Mouse (Mus musculus): ENCODE measurements around the gene Spsb1. TPM values are rescaled to one million over a fixed set of nuclear protein-coding genes. Genes with fewer than 3 reads are reported as not detected.

Spsb1 gene
- total RNA-seq, 2 experiments from 2014 or later = 16.5 to 22.0 TPM

GRCm38 (mm10) chr4:149877202-149877601, 77.6 kb downstream of the Spsb1 start:
- intact Hi-C loops (cut with DNase I) = no loop called here
- DNase-seq (ENCODE audit: extremely low spot score in 1 of 2, low spot score in 2 of 2) = no peak

GRCm38 (mm10) chr4:149876761-149877160, 78.1 kb downstream of the Spsb1 start:
- intact Hi-C loops (cut with DNase I) = no loop called here
- DNase-seq (ENCODE audit: extremely low spot score in 1 of 2, low spot score in 2 of 2) = no peak

GRCm38 (mm10) chr4:149875986-149876501, 78.8 kb downstream of the Spsb1 start:
- intact Hi-C loops (cut with DNase I) = no loop called here
- peak in 1 of 2 experiments; percentile 58 for DNase-seq (ENCODE audit: extremely low spot score in 1 of 2, low spot score in 2 of 2)

GRCm38 (mm10) chr4:149875296-149875695, 79.5 kb downstream of the Spsb1 start:
- DNase-seq (ENCODE audit: extremely low spot score in 1 of 2, low spot score in 2 of 2) = peak in 1 of 2 experiments; percentile 65
- intact Hi-C loops (cut with DNase I) = no loop called here

- intact Hi-C loops (cut with DNase I) = no loop called here
- DNase-seq (ENCODE audit: extremely low spot score in 1 of 2, low spot score in 2 of 2) = no peak
Observed at GRCm38 (mm10) chr4:149872236-149872635, 82.6 kb downstream of the Spsb1 start.

- DNase-seq (ENCODE audit: extremely low spot score in 1 of 2, low spot score in 2 of 2) = no peak
- intact Hi-C loops (cut with DNase I) = no loop called here
Observed at GRCm38 (mm10) chr4:149871582-149871981, 83.3 kb downstream of the Spsb1 start.

- no peak for DNase-seq (ENCODE audit: extremely low spot score in 1 of 2, low spot score in 2 of 2)
Observed at GRCm38 (mm10) chr4:149871014-149871413, 83.8 kb downstream of the Spsb1 start.

GRCm38 (mm10) chr4:149870412-149870811, 84.4 kb downstream of the Spsb1 start:
- intact Hi-C loops (cut with DNase I) = no loop called here

More at GRCm38 (mm10) chr4:149871014-149871413, 83.8 kb downstream of the Spsb1 start:
- intact Hi-C loops (cut with DNase I) = no loop called here

GRCm38 (mm10) chr4:149868725-149869124, 86.1 kb downstream of the Spsb1 start:
- intact Hi-C loops (cut with DNase I) = no loop called here
- no peak for DNase-seq (ENCODE audit: extremely low spot score in 1 of 2, low spot score in 2 of 2)

More at GRCm38 (mm10) chr4:149870412-149870811, 84.4 kb downstream of the Spsb1 start:
- no peak for DNase-seq (ENCODE audit: extremely low spot score in 1 of 2, low spot score in 2 of 2)

- DNase-seq (ENCODE audit: extremely low spot score in 1 of 2, low spot score in 2 of 2) = no peak
- intact Hi-C loops (cut with DNase I) = no loop called here
Observed at GRCm38 (mm10) chr4:149868009-149868408, 86.8 kb downstream of the Spsb1 start.

GRCm38 (mm10) chr4:149867351-149867750, 87.5 kb downstream of the Spsb1 start:
- intact Hi-C loops (cut with DNase I) = no loop called here

GRCm38 (mm10) chr4:149864395-149864794, 90.4 kb downstream of the Spsb1 start:
- intact Hi-C loops (cut with DNase I) = no loop called here
- no peak for DNase-seq (ENCODE audit: extremely low spot score in 1 of 2, low spot score in 2 of 2)

More at GRCm38 (mm10) chr4:149867351-149867750, 87.5 kb downstream of the Spsb1 start:
- DNase-seq (ENCODE audit: extremely low spot score in 1 of 2, low spot score in 2 of 2) = no peak

GRCm38 (mm10) chr4:149863522-149863921, 91.3 kb downstream of the Spsb1 start:
- intact Hi-C loops (cut with DNase I) = no loop called here
- DNase-seq (ENCODE audit: extremely low spot score in 1 of 2, low spot score in 2 of 2) = no peak

- no peak for DNase-seq (ENCODE audit: extremely low spot score in 1 of 2, low spot score in 2 of 2)
- intact Hi-C loops (cut with DNase I) = no loop called here
Observed at GRCm38 (mm10) chr4:149860393-149860792, 94.5 kb downstream of the Spsb1 start.

GRCm38 (mm10) chr4:149858584-149858983, 96.3 kb downstream of the Spsb1 start:
- DNase-seq (ENCODE audit: extremely low spot score in 1 of 2, low spot score in 2 of 2) = peak in 1 of 2 experiments; percentile 55
- intact Hi-C loops (cut with DNase I) = loop anchor here (5.0 kb wide), 1 partner anchor 99 kb away; the partner anchor contains the start of gene Spsb1

- no peak for DNase-seq (ENCODE audit: extremely low spot score in 1 of 2, low spot score in 2 of 2)
- intact Hi-C loops (cut with DNase I) = loop anchor here (5.0 kb wide), 1 partner anchor 99 kb away; the partner anchor contains the start of gene Spsb1
Observed at GRCm38 (mm10) chr4:149858097-149858496, 96.7 kb downstream of the Spsb1 start.

- intact Hi-C loops (cut with DNase I) = loop anchor here (5.0 kb wide), 1 partner anchor 100 kb away; the partner anchor contains the start of gene Spsb1
- DNase-seq (ENCODE audit: extremely low spot score in 1 of 2, low spot score in 2 of 2) = no peak
Observed at GRCm38 (mm10) chr4:149857688-149858087, 97.2 kb downstream of the Spsb1 start.

GRCm38 (mm10) chr4:149855892-149856807, 98.7 kb downstream of the Spsb1 start:
- DNase-seq (ENCODE audit: extremely low spot score in 1 of 2, low spot score in 2 of 2) = peak in 1 of 2 experiments; percentile 74
- intact Hi-C loops (cut with DNase I) = loop anchor here (5.0 kb wide), 1 partner anchor 101 kb away; the partner anchor contains the start of gene Spsb1

GRCm38 (mm10) chr4:149855180-149855891, 99.5 kb downstream of the Spsb1 start:
- DNase-seq (ENCODE audit: extremely low spot score in 1 of 2, low spot score in 2 of 2) = no peak
- intact Hi-C loops (cut with DNase I) = loop anchor here (5.0 kb wide), 1 partner anchor 102 kb away; the partner anchor contains the start of gene Spsb1

Data from left cerebral cortex, postnatal 10 days (tissue).